Mouse (Mus musculus) kidney, postnatal 10 days (tissue): ENCODE data around the gene Ppm1h.
"Not testable (repeated sequence)": the region's sequence is repeated elsewhere in the genome, so short reads cannot be mapped to it uniquely, and the experiment has no call there.

Experiments
- DNase-seq: peaks from one replicate; pipeline ENCODE4 v3.0.0; 2021; ENCODE audit warnings: mixed read lengths

Ppm1h gene

GRCm38 (mm10) chr10:122909406-122910032 lies 231.0 kb downstream of the Ppm1h start:
- no peak for DNase-seq

GRCm38 (mm10) chr10:122910798-122911225 lies 232.2 kb downstream of the Ppm1h start:
- DNase-seq: peak; percentile 69

GRCm38 (mm10) chr10:122911668-122912067 lies 233.1 kb downstream of the Ppm1h start:
- no peak for DNase-seq

- DNase-seq: peak; percentile 34
These were observed 233.6 kb downstream of the Ppm1h start for GRCm38 (mm10) chr10:122912086-122912690.

GRCm38 (mm10) chr10:122912701-122913368 lies 234.3 kb downstream of the Ppm1h start:
- DNase-seq: peak; percentile 72

GRCm38 (mm10) chr10:122913393-122913792 lies 234.8 kb downstream of the Ppm1h start:
- no peak for DNase-seq

GRCm38 (mm10) chr10:122915905-122916304 lies 237.3 kb downstream of the Ppm1h start:
- DNase-seq: no peak

GRCm38 (mm10) chr10:122917648-122918324 lies 239.2 kb downstream of the Ppm1h start:
- DNase-seq: no peak

- no peak for DNase-seq
These were observed 239.7 kb downstream of the Ppm1h start for GRCm38 (mm10) chr10:122918325-122918694.

- DNase-seq: no peak
These were observed 240.2 kb downstream of the Ppm1h start for GRCm38 (mm10) chr10:122918754-122919153.

GRCm38 (mm10) chr10:122919416-122919815 lies 240.9 kb downstream of the Ppm1h start:
- DNase-seq: no peak

GRCm38 (mm10) chr10:122920218-122920795 lies 241.7 kb downstream of the Ppm1h start:
- DNase-seq: no peak

GRCm38 (mm10) chr10:122922226-122922625 lies 243.7 kb downstream of the Ppm1h start:
- no peak for DNase-seq

- not testable (repeated sequence) for DNase-seq
These were observed 246.0 kb downstream of the Ppm1h start for GRCm38 (mm10) chr10:122924571-122924970.

- no peak for DNase-seq
These were observed 247.7 kb downstream of the Ppm1h start for GRCm38 (mm10) chr10:122926275-122926674.

- DNase-seq: no peak
These were observed 252.0 kb downstream of the Ppm1h start for GRCm38 (mm10) chr10:122930520-122930919.

GRCm38 (mm10) chr10:122931193-122931832 lies 252.8 kb downstream of the Ppm1h start:
- DNase-seq: peak; percentile 68

GRCm38 (mm10) chr10:122931851-122932550 lies 253.4 kb downstream of the Ppm1h start:
- no peak for DNase-seq

- DNase-seq: no peak
These were observed 254.7 kb downstream of the Ppm1h start for GRCm38 (mm10) chr10:122933053-122933838.

- not testable (repeated sequence) for DNase-seq
These were observed 256.8 kb downstream of the Ppm1h start for GRCm38 (mm10) chr10:122935406-122935805.

GRCm38 (mm10) chr10:122937380-122937779 lies 258.8 kb downstream of the Ppm1h start:
- DNase-seq: not testable (repeated sequence)
